In genomic region chr1:188537021-188537420, GRCm38 (mm10) we compare ENCODE assay signal across 23 mouse cellular contexts.
A peak's percentile ranks its signal among the peaks of the same experiment; 100 is the strongest.
DNase-seq lines count a peak whose midpoint lies in the region; ATAC-seq and TF ChIP-seq lines count a peak whose summit lies in the region.
"Had no signal": no experiment of that assay in that cellular context is flagged by ENCODE, and none has a peak within 500 bp of the region (broad histone marks: within the 10 kb centered on the region; RNA-seq: fewer than 3 reads in every experiment).

No protein-coding gene starts in this region.

- WGBS in limb, embryonic 10.5 days, result 72% methylated on average over 1 of the region's 1 CpGs
- WGBS in intestine, postnatal 0 days, result 73% methylated on average over 1 of the region's 1 CpGs

- no peak overlapping the region for H3K27ac ChIP-seq in limb, embryonic 10.5 days
- no peak overlapping the region for H3K27ac ChIP-seq in intestine, postnatal 0 days (ENCODE audit: low read depth, low read length)
- H3K27ac ChIP-seq: embryonic facial prominence, embryonic 13.5 days; embryonic facial prominence, embryonic 15.5 days; forebrain, embryonic 10.5 days; forebrain, embryonic 12.5 days had no signal

- H3K9me3 ChIP-seq in limb, embryonic 10.5 days (replicated peaks), result no peaks in the 10 kb centered on the region
- H3K9me3 ChIP-seq in intestine, postnatal 0 days (ENCODE audit: control insufficient read depth), result no peaks in the 10 kb centered on the region
- H3K9me3 ChIP-seq: embryonic facial prominence, embryonic 13.5 days; embryonic facial prominence, embryonic 15.5 days; forebrain, embryonic 10.5 days; forebrain, embryonic 12.5 days had no signal

- peak; percentile 38; the same call in 1 of the 2 replicates for ATAC-seq in granulocyte monocyte progenitor cell, adult 5-6 weeks (replicated peaks; ENCODE audit: poor library complexity, severe bottlenecking)
- 0 out of 2 replicates have a peak, but pooled peaks have one; percentile 15 for ATAC-seq in megakaryocyte-erythroid progenitor cell, adult 5-6 weeks (replicated peaks; ENCODE audit: low FRiP score, low TSS enrichment, poor library complexity, severe bottlenecking)
- ATAC-seq in intestine, postnatal 0 days, result no peak
- ATAC-seq: forebrain, embryonic 14.5 days; forebrain, embryonic 16.5 days had no signal

- H3K4me2 ChIP-seq in intestine, postnatal 0 days (replicated peaks; ENCODE audit: low read depth), result no peak overlapping the region
- H3K4me2 ChIP-seq: embryonic facial prominence, embryonic 13.5 days; embryonic facial prominence, embryonic 15.5 days; forebrain, embryonic 12.5 days had no signal

- no peaks in the 10 kb centered on the region for H3K4me1 ChIP-seq in limb, embryonic 10.5 days
- no peaks in the 10 kb centered on the region for H3K4me1 ChIP-seq in intestine, postnatal 0 days (replicated peaks; ENCODE audit: control insufficient read depth, insufficient read depth, low read length)
- H3K4me1 ChIP-seq: embryonic facial prominence, embryonic 13.5 days; embryonic facial prominence, embryonic 15.5 days; forebrain, embryonic 10.5 days; forebrain, embryonic 12.5 days had no signal

- H3K9ac ChIP-seq in intestine, postnatal 0 days (ENCODE audit: low read depth, low read length), result no peak overlapping the region
- H3K9ac ChIP-seq: embryonic facial prominence, embryonic 13.5 days; embryonic facial prominence, embryonic 15.5 days; forebrain, embryonic 12.5 days had no signal

- peak; percentile 4 for DNase-seq in limb, embryonic 10.5 days (ENCODE audit: low spot score)
- DNase-seq in frontal cortex, postnatal 36 days (ENCODE audit: low spot score in 2 of 2), result no peak
- no peak for DNase-seq in layer of hippocampus, postnatal 36 days
- DNase-seq: adrenal gland, adult 2 months; adrenal gland, postnatal 10 days; adrenal gland, postnatal 25 days; cerebellum, adult 11 months; cerebellum, adult 18-20 months; cerebellum, adult 8-10 months; cerebellum, adult 9-11 months; cerebellum, postnatal 14 days; cerebellum, postnatal 36 days; embryo, embryonic 11 days had no signal

- TF ChIP-seq CTCF in intestine, postnatal 0 days (IDR thresholded peaks at IDR 0.05; ENCODE audit: low read depth), result no peak

- H3K36me3 ChIP-seq in limb, embryonic 10.5 days, result no peaks in the 10 kb centered on the region
- H3K36me3 ChIP-seq in intestine, postnatal 0 days (ENCODE audit: control insufficient read depth, insufficient read depth), result no peaks in the 10 kb centered on the region
- H3K36me3 ChIP-seq: embryonic facial prominence, embryonic 13.5 days; embryonic facial prominence, embryonic 15.5 days; forebrain, embryonic 10.5 days; forebrain, embryonic 12.5 days had no signal

- H3K4me3 ChIP-seq in limb, embryonic 10.5 days, result no peak overlapping the region
- no peak overlapping the region for H3K4me3 ChIP-seq in intestine, postnatal 0 days (ENCODE audit: low read depth, low read length)
- H3K4me3 ChIP-seq: embryonic facial prominence, embryonic 13.5 days; embryonic facial prominence, embryonic 15.5 days; erythroblast, embryonic 14.5 days; forebrain, embryonic 10.5 days; forebrain, embryonic 12.5 days had no signal

- H3K27me3 ChIP-seq in limb, embryonic 10.5 days (ENCODE audit: low read depth, poor library complexity, severe bottlenecking), result no peaks in the 10 kb centered on the region
- no peaks in the 10 kb centered on the region for H3K27me3 ChIP-seq in intestine, postnatal 0 days (replicated peaks; ENCODE audit: control insufficient read depth, insufficient read depth, low read length)
- H3K27me3 ChIP-seq: embryonic facial prominence, embryonic 13.5 days; embryonic facial prominence, embryonic 15.5 days; forebrain, embryonic 12.5 days had no signal
